Mouse (Mus musculus) mouse trophoblast stem cell (cell line): ENCODE data around the gene Ms4a6c.
"Not testable (repeated sequence)": the region's sequence is repeated elsewhere in the genome, so short reads cannot be mapped to it uniquely, and the experiment has no call there.

Experiments
- in situ Hi-C, 2 experiments: fragments of 300-500 bp; cut with MseI, MboI; formaldehyde crosslinking; loops; 2 replicates in 1 of 2; 3 replicates in 1 of 2; pipeline ENCODE4 v1.15.1; 2025

Gene Ms4a6c

DNA sequence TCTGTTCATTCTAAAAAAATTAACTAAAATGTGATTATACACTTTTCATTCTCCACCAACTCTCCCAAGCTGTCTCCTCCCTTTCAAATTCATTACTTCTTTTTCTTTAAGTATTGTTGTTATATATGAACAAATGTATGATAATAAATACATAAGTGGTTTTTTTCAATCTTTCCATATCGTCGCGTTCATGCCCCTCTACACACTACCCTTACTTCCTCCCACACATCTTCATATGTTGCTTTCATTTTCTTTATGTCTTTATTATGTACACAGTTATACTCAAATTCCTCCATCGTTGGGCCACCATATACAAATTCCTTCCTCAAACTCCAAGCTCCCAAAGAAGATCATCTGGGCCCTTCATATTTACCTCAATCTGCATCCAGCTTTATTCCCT lies 32.2 kb downstream of the Ms4a6c start:
- in situ Hi-C loops = no loop called here

DNA sequence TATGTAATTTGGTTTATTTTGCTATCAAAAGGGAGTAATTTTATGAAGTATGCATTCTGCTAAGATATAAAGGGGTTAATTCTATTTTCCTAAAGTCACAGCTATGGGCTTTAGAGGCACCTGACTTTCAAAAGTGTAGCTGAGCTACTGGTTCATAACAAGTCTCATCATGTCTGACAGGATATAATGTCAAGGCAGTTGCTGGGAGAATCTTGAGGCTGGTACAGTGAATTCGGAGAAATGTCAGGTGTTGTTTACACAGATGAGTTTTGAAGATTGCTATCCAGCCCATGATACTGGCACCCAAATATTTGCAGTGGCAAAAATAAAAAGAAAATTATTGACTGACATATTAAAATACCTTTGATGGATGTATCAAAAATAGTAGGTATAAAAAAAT lies 35.7 kb downstream of the Ms4a6c start:
- in situ Hi-C loops = no loop called here

DNA sequence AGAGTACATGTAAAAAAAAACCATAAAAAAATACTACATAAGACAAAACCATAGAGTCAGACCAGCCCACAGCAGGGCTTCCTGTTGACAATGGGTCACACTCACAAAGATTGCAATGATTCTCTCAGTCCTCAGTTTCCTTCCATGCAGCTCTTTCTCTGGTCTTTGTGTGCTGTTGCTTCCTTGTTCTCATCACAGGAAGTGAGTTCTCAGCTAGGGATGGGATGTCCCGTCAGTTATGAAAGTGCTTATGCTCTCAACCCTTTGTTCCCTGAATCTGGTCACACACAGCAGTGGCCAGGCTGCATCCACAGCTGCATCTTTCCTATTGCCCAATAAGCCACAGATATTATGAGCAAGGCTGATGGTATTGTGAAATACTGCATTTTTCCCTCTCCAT lies 44.3 kb downstream of the Ms4a6c start:
- in situ Hi-C loops = no loop called here

DNA sequence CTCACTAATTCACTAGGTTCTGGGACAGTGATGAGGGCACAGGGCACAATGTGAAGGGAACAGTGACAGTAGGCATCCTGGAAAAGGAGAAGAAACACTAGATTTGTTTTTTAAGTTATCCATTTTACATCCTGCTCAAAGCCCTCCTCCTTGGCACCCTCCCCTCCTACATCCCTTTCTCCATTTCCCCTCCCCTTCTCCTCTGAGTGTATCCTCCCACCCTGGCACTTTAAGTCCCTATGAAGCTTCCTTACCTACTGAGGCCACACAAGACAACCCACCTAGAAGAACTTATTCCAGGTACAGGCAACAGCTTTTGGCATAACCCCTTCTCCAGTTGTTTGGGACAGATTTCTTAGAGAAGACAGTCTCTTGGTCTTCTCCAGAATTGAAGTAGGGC lies 47.1 kb downstream of the Ms4a6c start, which contains the start of gene Ms4a6b:
Ms4a6b (plus strand) TSS at position 267 of the 400 bp plus-strand sequence.
- in situ Hi-C loops = no loop called here

- in situ Hi-C loops = no loop called here
Observed at GRCm38 (mm10) chr19:11516845-11517244, 47.7 kb downstream of the Ms4a6c start.

GRCm38 (mm10) chr19:11517373-11517772 lies 48.2 kb downstream of the Ms4a6c start:
- in situ Hi-C loops = not testable (repeated sequence)

DNA sequence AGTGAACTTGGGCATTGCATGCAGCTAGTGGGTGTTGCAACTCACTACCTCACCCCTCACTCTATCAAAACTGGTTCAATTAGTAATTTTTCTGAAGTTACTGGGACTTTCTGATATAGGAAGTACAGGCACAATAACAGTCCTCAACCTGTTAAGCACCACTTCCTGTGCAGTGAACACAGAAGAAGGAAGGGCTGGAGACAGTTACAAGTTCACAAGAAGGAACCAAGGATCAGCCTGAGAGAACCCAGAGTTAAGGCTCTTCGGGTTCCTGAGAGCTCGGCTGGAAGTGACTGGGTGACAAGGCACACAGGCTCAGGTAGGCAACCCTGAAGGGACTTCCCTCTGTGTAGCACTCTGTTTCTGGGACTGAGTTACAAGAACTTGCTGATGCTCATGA lies 49.2 kb downstream of the Ms4a6c start:
- in situ Hi-C loops = not testable (repeated sequence)

DNA sequence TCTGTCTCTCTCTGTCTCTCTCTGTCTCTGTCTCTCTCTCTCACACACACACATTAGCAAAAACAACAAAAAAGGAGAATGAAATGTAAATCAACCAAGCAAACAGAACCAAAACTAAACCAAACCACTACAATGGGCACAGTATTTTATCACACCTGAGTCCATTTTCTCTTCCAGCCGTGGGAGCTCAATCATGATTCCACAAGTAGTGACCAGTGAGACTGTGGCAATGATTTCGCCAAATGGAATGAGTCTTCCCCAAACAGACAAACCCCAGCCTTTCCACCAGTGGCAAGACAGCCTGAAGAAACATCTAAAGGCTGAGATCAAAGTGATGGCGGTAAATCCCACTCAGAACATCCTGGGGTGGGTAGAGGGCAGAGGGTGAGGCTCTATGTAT lies 51.0 kb downstream of the Ms4a6c start:
- in situ Hi-C loops = no loop called here
